Comparison of ENCODE assay signal across 9 mouse cellular contexts in the genomic region with DNA sequence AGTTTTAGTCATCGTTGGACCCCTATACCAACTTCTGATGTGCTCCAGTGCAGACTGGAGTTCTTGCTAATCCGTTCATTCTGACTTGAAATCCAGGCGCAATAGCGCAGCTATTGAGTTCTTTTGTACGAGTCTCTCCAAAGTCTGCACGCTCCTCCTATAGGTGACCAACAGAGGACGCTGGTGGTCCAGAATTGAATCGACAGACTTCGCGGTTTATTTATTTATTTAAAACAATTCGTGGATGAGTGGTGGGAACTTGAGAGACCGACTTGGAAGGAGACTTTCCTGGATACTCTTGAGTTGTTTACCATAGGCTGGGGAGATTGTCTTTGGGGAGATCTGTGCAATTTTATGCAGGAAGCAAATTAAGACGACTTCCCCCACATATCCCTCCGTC. TPM values are rescaled to one million over a fixed set of nuclear protein-coding genes. Genes with fewer than 3 reads are reported as not detected.
DNase-seq lines count a peak whose midpoint lies in the region; ATAC-seq and TF ChIP-seq lines count a peak whose summit lies in the region.
"Had no signal": no experiment of that assay in that cellular context is flagged by ENCODE, and none has a peak within 500 bp of the region (broad histone marks: within the 10 kb centered on the region; RNA-seq: fewer than 3 reads in every experiment).

No protein-coding gene starts in this region.

- H3K9me3 ChIP-seq in limb, embryonic 12.5 days: no peaks in the 10 kb centered on the region
- H3K9me3 ChIP-seq in neural tube, embryonic 13.5 days: no peaks in the 10 kb centered on the region

- H3K27ac ChIP-seq in kidney, adult 2 months (ENCODE audit: insufficient read depth, low read depth, low read length): no peak overlapping the region
- H3K27ac ChIP-seq in limb, embryonic 12.5 days: no peak overlapping the region
- no peak overlapping the region for H3K27ac ChIP-seq in neural tube, embryonic 13.5 days (replicated peaks)

- 6% methylated on average over 14 of the region's 14 CpGs for WGBS in kidney, adult 2 months
- WGBS in limb, embryonic 12.5 days: 8% methylated on average over 14 of the region's 14 CpGs
- 9% methylated on average over 14 of the region's 14 CpGs for WGBS in neural tube, embryonic 13.5 days

- no peaks in the 10 kb centered on the region for H3K36me3 ChIP-seq in kidney, adult 2 months (ENCODE audit: control insufficient read depth, insufficient read depth, low read length)
- peaks cover 2% of the 10 kb centered on the region; the same call in 1 of the 2 replicates for H3K36me3 ChIP-seq in limb, embryonic 12.5 days
- no peaks in the 10 kb centered on the region for H3K36me3 ChIP-seq in neural tube, embryonic 13.5 days

- no peak for TF ChIP-seq POLR2A in kidney, adult 2 months (IDR thresholded peaks at IDR 0.05; ENCODE audit: low read depth, low read length)

- TF ChIP-seq CTCF in kidney, adult 2 months (conservative IDR thresholded peaks at IDR 0.05; ENCODE audit: insufficient read depth, insufficient read length, low read depth, low read length): peak; percentile 49

- peak; percentile 26 for DNase-seq in adrenal gland, adult 2 months
- no peak for DNase-seq in adrenal gland, postnatal 25 days
- DNase-seq in embryo, embryonic 11 days: peak; percentile 84
- peak; percentile 42 to 73 for DNase-seq in gastrocnemius, postnatal 4 days (ENCODE audit: low spot score in 2 of 2)
- DNase-seq in kidney, adult 2 months: peak; percentile 77
- no peak for DNase-seq in spleen, postnatal 36 days (ENCODE audit: low spot score in 2 of 2)

- no peaks in the 10 kb centered on the region for H3K27me3 ChIP-seq in kidney, adult 2 months (replicated peaks; ENCODE audit: control insufficient read depth, insufficient read depth, low read length)
- H3K27me3 ChIP-seq in limb, embryonic 12.5 days: peaks cover 43% of the 10 kb centered on the region
- H3K27me3 ChIP-seq in neural tube, embryonic 13.5 days: peaks cover 32% of the 10 kb centered on the region

- no peak overlapping the region for H3K4me3 ChIP-seq in kidney, adult 2 months (ENCODE audit: insufficient read depth, low read depth, low read length)
- H3K4me3 ChIP-seq in limb, embryonic 12.5 days (replicated peaks): peak overlapping the region; percentile 70
- peak overlapping the region; percentile 67 for H3K4me3 ChIP-seq in neural tube, embryonic 13.5 days
- H3K4me3 ChIP-seq: erythroblast, embryonic 14.5 days had no signal

- H3K4me1 ChIP-seq in kidney, adult 2 months (ENCODE audit: control insufficient read depth, insufficient read depth, low read length): no peaks in the 10 kb centered on the region
- peaks cover 35% of the 10 kb centered on the region for H3K4me1 ChIP-seq in limb, embryonic 12.5 days (replicated peaks)
- peaks cover 39% of the 10 kb centered on the region for H3K4me1 ChIP-seq in neural tube, embryonic 13.5 days (replicated peaks)

- H3K4me2 ChIP-seq in limb, embryonic 12.5 days: peak overlapping the region; percentile 90
- H3K4me2 ChIP-seq in neural tube, embryonic 13.5 days: peak overlapping the region; percentile 90

- ATAC-seq in limb, embryonic 12.5 days (ENCODE audit: insufficient number of reproducible peaks, insufficient read depth, low FRiP score, low TSS enrichment, low read depth): no peak
- no peak for ATAC-seq in neural tube, embryonic 13.5 days (ENCODE audit: low read depth)

- H3K9ac ChIP-seq in limb, embryonic 12.5 days (replicated peaks): no peak overlapping the region
- H3K9ac ChIP-seq in neural tube, embryonic 13.5 days: peak overlapping the region; percentile 79; the same call in 1 of the 2 replicates

RNA-seq across cellular contexts. Expression of gene Igfbp3, which starts 1.0 kb away (rescaled TPM):
- total RNA-seq in adrenal gland, adult 2 months (2021): 10 to 100 TPM; 55.1 to 85.9 TPM
- polyA plus RNA-seq in adrenal gland, adult 2 months (2012; rRNA removed): 197 and 237 TPM in 2 replicates
- total RNA-seq in adrenal gland, postnatal 25 days (2021): 40.3 and 43.5 TPM in 2 replicates
- 100 to 1,000 TPM; 149 to 168 TPM for total RNA-seq in gastrocnemius, postnatal 4 days (2021)
- polyA plus RNA-seq in kidney, adult 2 months (2012; rRNA removed): 300 and 359 TPM in 2 replicates
- 122 and 126 TPM in 2 replicates for polyA plus RNA-seq in limb, embryonic 12.5 days (2016; fragmentation: Nextera tagmentation; extraction: Ambion mirVana)
- polyA plus RNA-seq in neural tube, embryonic 13.5 days (2015; fragmentation: Nextera tagmentation; extraction: Ambion mirVana): 20.6 and 27.6 TPM in 2 replicates

RNA-seq across cellular contexts. Expression of gene Igfbp1, which starts 17.2 kb away (rescaled TPM):
- under 1 TPM in 1 of 2 experiments, not detected in 1; 0.43 TPM for total RNA-seq in adrenal gland, adult 2 months (2021)
- polyA plus RNA-seq in adrenal gland, adult 2 months (2012; rRNA removed): 0.15 TPM in 1 of 2 replicates, not detected in the other
- total RNA-seq in adrenal gland, postnatal 25 days (2021): 1.00 TPM in 1 of 2 replicates, not detected in the other
- total RNA-seq in gastrocnemius, postnatal 4 days (2021): 1 to 10 TPM in 1 of 2 experiments, under 1 TPM in 1; 0.29 to 2.8 TPM
- polyA plus RNA-seq in kidney, adult 2 months (2012; rRNA removed): 28.0 and 37.5 TPM in 2 replicates
- polyA plus RNA-seq in limb, embryonic 12.5 days (2016; fragmentation: Nextera tagmentation; extraction: Ambion mirVana): 1.3 and 1.5 TPM in 2 replicates
- polyA plus RNA-seq in neural tube, embryonic 13.5 days (2015; fragmentation: Nextera tagmentation; extraction: Ambion mirVana): 0.32 and 0.38 TPM in 2 replicates

RNA-seq across cellular contexts. Expression of gene Gm11985, which starts 26.4 kb away (rescaled TPM):
- total RNA-seq in adrenal gland, adult 2 months (2021): not detected
- not detected in 2 replicates for polyA plus RNA-seq in adrenal gland, adult 2 months (2012; rRNA removed)
- total RNA-seq in adrenal gland, postnatal 25 days (2021): not detected in 2 replicates
- not detected for total RNA-seq in gastrocnemius, postnatal 4 days (2021)
- polyA plus RNA-seq in kidney, adult 2 months (2012; rRNA removed): not detected in 2 replicates
- not detected in 2 replicates for polyA plus RNA-seq in limb, embryonic 12.5 days (2016; fragmentation: Nextera tagmentation; extraction: Ambion mirVana)
- not detected in 2 replicates for polyA plus RNA-seq in neural tube, embryonic 13.5 days (2015; fragmentation: Nextera tagmentation; extraction: Ambion mirVana)
- polyA plus RNA-seq: erythroblast, embryonic 14.5 days had no signal

Comparison
In these comparisons a context has a peak if more than half of its experiments do, and no peak if none do; other contexts are left out.
1. DNase-seq: peak in adrenal gland, adult 2 months (single experiment), embryo, embryonic 11 days (single experiment), gastrocnemius, postnatal 4 days (2 of 2) and kidney, adult 2 months (single experiment); none in adrenal gland, postnatal 25 days (single experiment) and spleen, postnatal 36 days (0 of 2).
2. RNA of gene Igfbp1, which starts 17.2 kb away (polyA plus RNA-seq): 28.0 to 37.5 TPM in kidney, adult 2 months; 1.3 to 1.5 TPM in limb, embryonic 12.5 days, 0.32 to 0.38 TPM in neural tube, embryonic 13.5 days and 0.15 TPM in adrenal gland, adult 2 months; every median in the first group is over 10 times any median in the second.